Mouse (Mus musculus) heart, embryonic 14.5 days (tissue): ENCODE results near the gene Prkg1. TPM values are rescaled to one million over a fixed set of nuclear protein-coding genes. Genes with fewer than 3 reads are reported as not detected.

Experiments
- polyA plus RNA-seq: library from polyadenylated mRNA; unstranded; fragments of >200 nt; fragmentation: Nextera tagmentation; extraction: Ambion mirVana; gene quantifications from 2 replicates; pipeline ENCODE4 v1.2.1, GENCODE M21; 2014

Prkg1 gene
- polyA plus RNA-seq, 1 experiment from 2014 or later: 9.6 TPM

Other genes starting within 250 kb of the Prkg1 start
- not detected in 2 replicates for gene A1cf, start 103.7 kb upstream of the Prkg1 start, polyA plus RNA-seq